39 mouse cellular contexts compared by ENCODE assay signal in the genomic region with DNA sequence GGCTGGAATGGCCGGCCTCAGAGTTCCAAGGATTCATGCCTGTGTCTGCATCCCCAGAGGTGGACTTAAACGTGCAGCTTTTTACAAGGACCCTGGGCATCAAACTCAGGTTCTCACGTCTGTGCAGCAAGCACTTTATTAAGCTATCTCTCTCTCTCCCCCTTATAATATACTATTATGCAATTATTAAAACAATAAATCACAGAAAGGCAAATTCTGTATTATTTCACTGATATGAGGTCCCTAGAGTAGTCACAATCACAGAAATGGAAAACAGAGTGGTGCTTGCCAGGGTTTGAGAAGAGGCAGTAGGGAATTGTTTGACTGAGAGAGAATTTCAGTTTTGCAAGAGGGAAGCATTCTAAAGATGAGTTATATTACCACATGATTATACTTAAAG. TPM values are rescaled to one million over a fixed set of nuclear protein-coding genes. Genes with fewer than 3 reads are reported as not detected.
A peak's percentile ranks its signal among the peaks of the same experiment; 100 is the strongest.
DNase-seq lines count a peak whose midpoint lies in the region; ATAC-seq lines count a peak whose summit lies in the region.
"Had no signal": no experiment of that assay in that cellular context is flagged by ENCODE, and none has a peak within 500 bp of the region (broad histone marks: within the 10 kb centered on the region; RNA-seq: fewer than 3 reads in every experiment).

No protein-coding gene starts in this region.

- peaks cover 6% of the 10 kb centered on the region; the same call in 1 of the 2 replicates for H3K4me1 ChIP-seq in heart, embryonic 15.5 days (replicated peaks)
- peaks cover 45% of the 10 kb centered on the region for H3K4me1 ChIP-seq in embryonic facial prominence, embryonic 10.5 days
- H3K4me1 ChIP-seq in embryonic facial prominence, embryonic 15.5 days, result peaks cover 22% of the 10 kb centered on the region
- peaks cover 50% of the 10 kb centered on the region for H3K4me1 ChIP-seq in limb, embryonic 15.5 days
- H3K4me1 ChIP-seq in midbrain, embryonic 16.5 days (ENCODE audit: control insufficient read depth, insufficient read depth, low read length), result peaks cover 3% of the 10 kb centered on the region
- H3K4me1 ChIP-seq: liver, embryonic 15.5 days had no signal

- no peak overlapping the region for H3K4me2 ChIP-seq in heart, embryonic 15.5 days
- H3K4me2 ChIP-seq in embryonic facial prominence, embryonic 15.5 days (replicated peaks), result no peak overlapping the region
- H3K4me2 ChIP-seq in limb, embryonic 15.5 days, result no peak overlapping the region
- H3K4me2 ChIP-seq in midbrain, embryonic 16.5 days (ENCODE audit: low read length), result no peak overlapping the region
- H3K4me2 ChIP-seq: hindbrain, embryonic 14.5 days; liver, embryonic 15.5 days; lung, embryonic 14.5 days; midbrain, embryonic 15.5 days had no signal

- H3K27ac ChIP-seq in heart, embryonic 15.5 days, result peak overlapping the region; percentile 42
- peak overlapping the region; percentile 48; the same call in 1 of the 2 replicates for H3K27ac ChIP-seq in embryonic facial prominence, embryonic 10.5 days (replicated peaks)
- H3K27ac ChIP-seq in embryonic facial prominence, embryonic 15.5 days (replicated peaks), result peak overlapping the region; percentile 58; the same call in 1 of the 2 replicates
- H3K27ac ChIP-seq in limb, embryonic 15.5 days, result peak overlapping the region; percentile 33
- no peak overlapping the region for H3K27ac ChIP-seq in midbrain, embryonic 16.5 days (ENCODE audit: low read length)
- H3K27ac ChIP-seq: heart, embryonic 10.5 days; hindbrain, embryonic 14.5 days; liver, embryonic 15.5 days; midbrain, embryonic 15.5 days had no signal

- no peaks in the 10 kb centered on the region for H3K36me3 ChIP-seq in heart, embryonic 15.5 days
- H3K36me3 ChIP-seq in embryonic facial prominence, embryonic 10.5 days (replicated peaks), result no peaks in the 10 kb centered on the region
- H3K36me3 ChIP-seq in embryonic facial prominence, embryonic 15.5 days, result no peaks in the 10 kb centered on the region
- no peaks in the 10 kb centered on the region for H3K36me3 ChIP-seq in limb, embryonic 15.5 days
- H3K36me3 ChIP-seq in midbrain, embryonic 16.5 days (ENCODE audit: control insufficient read depth, insufficient read depth, low read length), result no peaks in the 10 kb centered on the region
- H3K36me3 ChIP-seq: G1E; heart, embryonic 10.5 days; liver, embryonic 15.5 days; midbrain, embryonic 15.5 days had no signal

- no peaks in the 10 kb centered on the region for H3K9me3 ChIP-seq in heart, embryonic 15.5 days (replicated peaks)
- H3K9me3 ChIP-seq in embryonic facial prominence, embryonic 10.5 days, result no peaks in the 10 kb centered on the region
- no peaks in the 10 kb centered on the region for H3K9me3 ChIP-seq in embryonic facial prominence, embryonic 15.5 days (replicated peaks)
- H3K9me3 ChIP-seq in limb, embryonic 15.5 days, result no peaks in the 10 kb centered on the region
- H3K9me3 ChIP-seq in midbrain, embryonic 16.5 days (replicated peaks; ENCODE audit: control insufficient read depth, low read length, poor library complexity, severe bottlenecking), result no peaks in the 10 kb centered on the region
- H3K9me3 ChIP-seq: G1E; heart, embryonic 10.5 days; liver, embryonic 15.5 days; midbrain, embryonic 15.5 days had no signal

- H3K4me3 ChIP-seq in heart, embryonic 15.5 days, result no peak overlapping the region
- no peak overlapping the region for H3K4me3 ChIP-seq in embryonic facial prominence, embryonic 10.5 days
- H3K4me3 ChIP-seq in embryonic facial prominence, embryonic 15.5 days (replicated peaks), result no peak overlapping the region
- no peak overlapping the region for H3K4me3 ChIP-seq in limb, embryonic 15.5 days
- no peak overlapping the region for H3K4me3 ChIP-seq in midbrain, embryonic 16.5 days (ENCODE audit: low read depth, low read length)
- H3K4me3 ChIP-seq: erythroblast, embryonic 14.5 days; heart, embryonic 10.5 days; liver, embryonic 15.5 days; midbrain, embryonic 15.5 days; myocyte had no signal

- ATAC-seq in heart, embryonic 15.5 days (replicated peaks; ENCODE audit: insufficient number of reproducible peaks, insufficient read depth, low FRiP score, low read depth), result no peak
- ATAC-seq in embryonic facial prominence, embryonic 15.5 days (ENCODE audit: insufficient number of reproducible peaks, low FRiP score, low TSS enrichment, low read depth), result no peak
- no peak for ATAC-seq in limb, embryonic 15.5 days (ENCODE audit: insufficient number of reproducible peaks, low FRiP score, low TSS enrichment, low read depth)
- no peak for ATAC-seq in midbrain, embryonic 16.5 days
- ATAC-seq: forebrain, postnatal 0 days; intestine, postnatal 0 days; midbrain, embryonic 15.5 days; Patski had no signal

- DNase-seq in heart, adult 18-20 months, result no peak
- DNase-seq in embryonic facial prominence, embryonic 10.5 days (ENCODE audit: low spot score), result no peak
- no peak for DNase-seq in right cerebral cortex, postnatal 14 days
- no peak for DNase-seq in embryo, embryonic 11 days
- DNase-seq: adrenal gland, postnatal 10 days; cerebellum, adult 11 months; cerebellum, adult 9-10 months; forebrain, postnatal 0 days; gastrocnemius, postnatal 10 days; kidney, adult 9 months; kidney, postnatal 10 days; lung, embryonic 14.5 days; lung, postnatal 14 days; right cerebral cortex, adult 18-20 months; right cerebral cortex, postnatal 4 days had no signal

- H3K27me3 ChIP-seq in heart, embryonic 15.5 days, result no peaks in the 10 kb centered on the region
- peaks cover 3% of the 10 kb centered on the region; the same call in 1 of the 2 replicates for H3K27me3 ChIP-seq in embryonic facial prominence, embryonic 10.5 days (replicated peaks; ENCODE audit: low read depth, poor library complexity, severe bottlenecking)
- no peaks in the 10 kb centered on the region for H3K27me3 ChIP-seq in embryonic facial prominence, embryonic 15.5 days
- no peaks in the 10 kb centered on the region for H3K27me3 ChIP-seq in limb, embryonic 15.5 days
- H3K27me3 ChIP-seq in midbrain, embryonic 16.5 days (ENCODE audit: control insufficient read depth, insufficient read depth, low read depth, low read length), result no peaks in the 10 kb centered on the region
- H3K27me3 ChIP-seq: liver, embryonic 15.5 days; midbrain, embryonic 15.5 days had no signal

- WGBS in heart, embryonic 15.5 days, result 56% methylated on average over 3 of the region's 3 CpGs
- 58% methylated on average over 3 of the region's 3 CpGs for WGBS in embryonic facial prominence, embryonic 10.5 days
- WGBS in embryonic facial prominence, embryonic 15.5 days, result 45% methylated on average over 3 of the region's 3 CpGs
- WGBS in limb, embryonic 15.5 days, result 17% methylated on average over 3 of the region's 3 CpGs
- WGBS in midbrain, embryonic 16.5 days, result 76% methylated on average over 3 of the region's 3 CpGs

- H3K9ac ChIP-seq in heart, embryonic 15.5 days, result no peak overlapping the region
- no peak overlapping the region for H3K9ac ChIP-seq in embryonic facial prominence, embryonic 15.5 days
- H3K9ac ChIP-seq in limb, embryonic 15.5 days, result no peak overlapping the region
- no peak overlapping the region for H3K9ac ChIP-seq in midbrain, embryonic 16.5 days (ENCODE audit: low read depth, low read length)
- H3K9ac ChIP-seq: forebrain, postnatal 0 days; hindbrain, embryonic 14.5 days; liver, embryonic 15.5 days; lung, embryonic 14.5 days; midbrain, embryonic 15.5 days had no signal

RNA-seq across cellular contexts. Expression of a gene that starts 11.1 kb away (rescaled TPM):
- polyA plus RNA-seq in heart, embryonic 15.5 days (2015; fragmentation: Nextera tagmentation; extraction: Ambion mirVana), result not detected in 2 replicates
- total RNA-seq in heart, adult 18-20 months (2021), result not detected
- polyA plus RNA-seq in embryonic facial prominence, embryonic 10.5 days (2016; fragmentation: Nextera tagmentation; extraction: Ambion mirVana), result not detected in 2 replicates
- not detected in 2 replicates for polyA plus RNA-seq in embryonic facial prominence, embryonic 15.5 days (2015; fragmentation: Nextera tagmentation; extraction: Ambion mirVana)
- polyA plus RNA-seq in limb, embryonic 15.5 days (2015; fragmentation: Nextera tagmentation; extraction: Ambion mirVana), result not detected in 2 replicates
- not detected in 2 replicates for polyA plus RNA-seq in midbrain, embryonic 16.5 days (2015; fragmentation: Nextera tagmentation; extraction: Ambion mirVana)
- total RNA-seq: adrenal gland, postnatal 10 days; forebrain, postnatal 0 days; G1E; gastrocnemius, postnatal 10 days; hematopoietic stem cell, adult 5-6 weeks; layer of hippocampus, postnatal 10 days; left cerebral cortex, adult 18-20 months; left cerebral cortex, postnatal 14 days; liver, adult 2 months; neutrophil, adult 5-6 weeks had no signal
- polyA plus RNA-seq: erythroblast, embryonic 14.5 days; forebrain, embryonic 11.5 days; forebrain, postnatal 0 days; G1E; gonadal fat pad, adult 2 months; heart, embryonic 10.5 days; heart, postnatal 0 days; hindbrain, embryonic 14.5 days; intestine, postnatal 0 days; large intestine, adult 2 months; liver, adult 2 months; liver, embryonic 15.5 days; lung, embryonic 14.5 days; midbrain, embryonic 15.5 days; myocyte; Patski; urinary bladder, adult 2 months had no signal

RNA-seq across cellular contexts. Expression of a gene that starts 29.2 kb away (rescaled TPM):
- 0.69 and 0.91 TPM in 2 replicates for polyA plus RNA-seq in heart, embryonic 15.5 days (2015; fragmentation: Nextera tagmentation; extraction: Ambion mirVana)
- not detected for total RNA-seq in heart, adult 18-20 months (2021)
- 6.0 and 6.1 TPM in 2 replicates for polyA plus RNA-seq in embryonic facial prominence, embryonic 10.5 days (2016; fragmentation: Nextera tagmentation; extraction: Ambion mirVana)
- polyA plus RNA-seq in embryonic facial prominence, embryonic 15.5 days (2015; fragmentation: Nextera tagmentation; extraction: Ambion mirVana), result 2.3 and 2.8 TPM in 2 replicates
- polyA plus RNA-seq in limb, embryonic 15.5 days (2015; fragmentation: Nextera tagmentation; extraction: Ambion mirVana), result 2.1 and 2.4 TPM in 2 replicates
- polyA plus RNA-seq in midbrain, embryonic 16.5 days (2015; fragmentation: Nextera tagmentation; extraction: Ambion mirVana), result 31.0 and 32.4 TPM in 2 replicates
- total RNA-seq: hematopoietic stem cell, adult 5-6 weeks; liver, adult 2 months had no signal
- polyA plus RNA-seq: erythroblast, embryonic 14.5 days; myocyte; urinary bladder, adult 2 months had no signal

RNA-seq across cellular contexts. Expression of a gene that starts 29.3 kb away (rescaled TPM):
- polyA plus RNA-seq in heart, embryonic 15.5 days (2015; fragmentation: Nextera tagmentation; extraction: Ambion mirVana), result 11.1 and 12.1 TPM in 2 replicates
- 1 to 10 TPM; 6.1 to 6.8 TPM for total RNA-seq in heart, adult 18-20 months (2021)
- 18.3 and 21.3 TPM in 2 replicates for polyA plus RNA-seq in embryonic facial prominence, embryonic 10.5 days (2016; fragmentation: Nextera tagmentation; extraction: Ambion mirVana)
- polyA plus RNA-seq in embryonic facial prominence, embryonic 15.5 days (2015; fragmentation: Nextera tagmentation; extraction: Ambion mirVana), result 17.6 and 18.9 TPM in 2 replicates
- 17.2 and 19.2 TPM in 2 replicates for polyA plus RNA-seq in limb, embryonic 15.5 days (2015; fragmentation: Nextera tagmentation; extraction: Ambion mirVana)
- 14.4 and 15.0 TPM in 2 replicates for polyA plus RNA-seq in midbrain, embryonic 16.5 days (2015; fragmentation: Nextera tagmentation; extraction: Ambion mirVana)

RNA-seq across cellular contexts. Expression of a gene that starts 40.9 kb away (rescaled TPM):
- polyA plus RNA-seq in heart, embryonic 15.5 days (2015; fragmentation: Nextera tagmentation; extraction: Ambion mirVana), result 0.23 and 0.39 TPM in 2 replicates
- not detected for total RNA-seq in heart, adult 18-20 months (2021)
- 1.5 and 1.6 TPM in 2 replicates for polyA plus RNA-seq in embryonic facial prominence, embryonic 10.5 days (2016; fragmentation: Nextera tagmentation; extraction: Ambion mirVana)
- 0.53 and 1.1 TPM in 2 replicates for polyA plus RNA-seq in embryonic facial prominence, embryonic 15.5 days (2015; fragmentation: Nextera tagmentation; extraction: Ambion mirVana)
- polyA plus RNA-seq in limb, embryonic 15.5 days (2015; fragmentation: Nextera tagmentation; extraction: Ambion mirVana), result 0.31 and 0.83 TPM in 2 replicates
- 1.2 and 1.3 TPM in 2 replicates for polyA plus RNA-seq in midbrain, embryonic 16.5 days (2015; fragmentation: Nextera tagmentation; extraction: Ambion mirVana)
- total RNA-seq: hematopoietic stem cell, adult 5-6 weeks; liver, adult 2 months; neutrophil, adult 5-6 weeks had no signal
- polyA plus RNA-seq: large intestine, adult 2 months; liver, adult 2 months had no signal

RNA-seq across cellular contexts. Expression of a gene that starts 41.1 kb away (rescaled TPM):
- 13.6 and 15.3 TPM in 2 replicates for polyA plus RNA-seq in heart, embryonic 15.5 days (2015; fragmentation: Nextera tagmentation; extraction: Ambion mirVana)
- 1 to 10 TPM; 1.6 to 2.2 TPM for total RNA-seq in heart, adult 18-20 months (2021)
- polyA plus RNA-seq in embryonic facial prominence, embryonic 10.5 days (2016; fragmentation: Nextera tagmentation; extraction: Ambion mirVana), result 24.9 and 26.5 TPM in 2 replicates
- polyA plus RNA-seq in embryonic facial prominence, embryonic 15.5 days (2015; fragmentation: Nextera tagmentation; extraction: Ambion mirVana), result 19.5 and 23.1 TPM in 2 replicates
- polyA plus RNA-seq in limb, embryonic 15.5 days (2015; fragmentation: Nextera tagmentation; extraction: Ambion mirVana), result 14.2 and 14.4 TPM in 2 replicates
- polyA plus RNA-seq in midbrain, embryonic 16.5 days (2015; fragmentation: Nextera tagmentation; extraction: Ambion mirVana), result 16.0 and 17.9 TPM in 2 replicates
